Mouse (Mus musculus) forebrain, embryonic 14.5 days (tissue): ENCODE measurements around the gene Tmem236. TPM values are rescaled to one million over a fixed set of nuclear protein-coding genes. Genes with fewer than 3 reads are reported as not detected.

Source experiments
- ATAC-seq: fragments of 200-750 bp; cut with Nextera tagmentation; 2 replicates; pipeline ENCODE4 v1.8.0; 2017; ENCODE audit warnings: mild to moderate bottlenecking, moderate library complexity
- DNase-seq: peaks from one replicate; pipeline ENCODE4 v3.0.0-alpha.2; 2015; ENCODE audit warnings: low spot score
- H3K27ac ChIP-seq: fragments of 300-500 bp; sonication (generic); 2 replicates; pipeline ENCODE4 v1.5.1; 2014; ENCODE audit warnings: low read depth, mild to moderate bottlenecking, control low read depth, low read length, moderate library complexity
- H3K27me3 ChIP-seq: fragments of 300-500 bp; sonication (generic); replicated peaks from 2 replicates; pipeline ENCODE4 v1.6.1; 2014; ENCODE audit warnings: low read length, control low read depth, mixed read lengths; ENCODE audit not compliant: control insufficient read depth, insufficient read depth
- H3K36me3 ChIP-seq: fragments of 300-500 bp; sonication (generic); 2 replicates; pipeline ENCODE4 v1.6.1; 2014; ENCODE audit warnings: low read length, control low read depth; ENCODE audit not compliant: control insufficient read depth, insufficient read depth
- H3K4me1 ChIP-seq: fragments of 300-500 bp; sonication (generic); 2 replicates; pipeline ENCODE4 v1.6.1; 2014; ENCODE audit warnings: antibody characterized with exemption, low read length, control low read depth; ENCODE audit not compliant: control insufficient read depth, insufficient read depth
- H3K4me2 ChIP-seq: fragments of 300-500 bp; sonication (generic); 2 replicates; pipeline ENCODE4 v1.6.1; 2014; ENCODE audit warnings: mild to moderate bottlenecking, control low read depth, low read length
- H3K4me3 ChIP-seq: fragments of 300-500 bp; sonication (generic); 2 replicates; pipeline ENCODE4 v1.5.1; 2014; ENCODE audit warnings: low read depth, low read length, control low read depth
- H3K9ac ChIP-seq: fragments of 300-500 bp; sonication (generic); 2 replicates; pipeline ENCODE4 v1.6.1; 2014; ENCODE audit warnings: mild to moderate bottlenecking, low read length, control low read depth, moderate library complexity
- H3K9me3 ChIP-seq: fragments of 300-500 bp; sonication (generic); replicated peaks from 2 replicates; pipeline ENCODE4 v1.6.1; 2016; ENCODE audit warnings: low read length, control low read depth, mixed read lengths; ENCODE audit not compliant: control insufficient read depth
- whole genome bisulfite sequencing: fragments of 180-500 bp; shearing (Covaris S2); extraction: QIAGEN DNeasy Blood & Tissue Kit; methylation state at CpG from one replicate; pipeline ENCODE4 v1.1.7; 2014; 5-methylcytosine and 5-hydroxymethylcytosine counted together
- microRNA counts: library from miRNA; unstranded; fragments of <30 nt; microRNA quantifications from one replicate; lab custom pipeline; 2016
- microRNA-seq: library from miRNA; unstranded; fragments of <30 nt; microRNA quantifications from one replicate; pipeline ENCODE4, GENCODE M21; 2016
- polyA plus RNA-seq: library from polyadenylated mRNA; unstranded; fragments of >200 nt; fragmentation: Nextera tagmentation; extraction: Ambion mirVana; gene quantifications from 2 replicates; pipeline ENCODE4 v1.2.1, GENCODE M21; 2014

Tmem236 gene
- polyA plus RNA-seq, 1 experiment from 2014 or later = not detected

GRCm38 (mm10) chr2:14249839-14250564 is 75.7 kb downstream of the Tmem236 start:
- WGBS = 84% methylated on average over 3 of the region's 3 CpGs
- no peaks in the 10 kb centered on the region for H3K9me3 ChIP-seq

GRCm38 (mm10) chr2:14251938-14252337 is 77.6 kb downstream of the Tmem236 start:
- ATAC-seq (no peak), DNase-seq (no peak)
- Histone ChIP-seq H3K27me3 (no peaks in the 10 kb centered on the region), H3K27ac (no peak overlapping the region), H3K4me1 (no peaks in the 10 kb centered on the region), H3K9me3 (no peaks in the 10 kb centered on the region), H3K4me2 (no peak overlapping the region), H3K9ac (no peak overlapping the region), H3K4me3 (no peak overlapping the region), H3K36me3 (no peaks in the 10 kb centered on the region)
- WGBS = 82% methylated on average over 3 of the region's 3 CpGs

More at GRCm38 (mm10) chr2:14249839-14250564, 75.7 kb downstream of the Tmem236 start:
- Histone ChIP-seq H3K27me3 (no peaks in the 10 kb centered on the region), H3K4me1 (no peaks in the 10 kb centered on the region), H3K4me3 (no peak overlapping the region), H3K4me2 (no peak overlapping the region), H3K27ac (no peak overlapping the region), H3K36me3 (no peaks in the 10 kb centered on the region), H3K9ac (no peak overlapping the region)
- ATAC-seq (no peak), DNase-seq (no peak)

- ATAC-seq = no peak
- Histone ChIP-seq H3K9me3 (no peaks in the 10 kb centered on the region), H3K9ac (no peak overlapping the region), H3K36me3 (no peaks in the 10 kb centered on the region), H3K27ac (no peak overlapping the region), H3K27me3 (no peaks in the 10 kb centered on the region), H3K4me3 (no peak overlapping the region), H3K4me2 (no peak overlapping the region), H3K4me1 (no peaks in the 10 kb centered on the region)
- DNase-seq = no peak
Measured at GRCm38 (mm10) chr2:14258345-14258850, 84.1 kb downstream of the Tmem236 start.

GRCm38 (mm10) chr2:14262090-14262489 is 87.8 kb downstream of the Tmem236 start:
- no peaks in the 10 kb centered on the region for H3K36me3 ChIP-seq
- H3K4me3 ChIP-seq = no peak overlapping the region
- no peaks in the 10 kb centered on the region for H3K27me3 ChIP-seq
- H3K4me1 ChIP-seq = no peaks in the 10 kb centered on the region
- H3K27ac ChIP-seq = no peak overlapping the region
- WGBS = 92% methylated on average over 1 of the region's 1 CpGs
- H3K9ac ChIP-seq = no peak overlapping the region
- DNase-seq (no peak), ATAC-seq (no peak)
- no peaks in the 10 kb centered on the region for H3K9me3 ChIP-seq
- H3K4me2 ChIP-seq = no peak overlapping the region

GRCm38 (mm10) chr2:14269160-14269559 is 94.8 kb downstream of the Tmem236 start:
- ATAC-seq = no peak
- no peak overlapping the region for H3K4me3 ChIP-seq
- H3K9me3 ChIP-seq = no peaks in the 10 kb centered on the region
- no peaks in the 10 kb centered on the region for H3K27me3 ChIP-seq
- H3K9ac ChIP-seq = no peak overlapping the region
- H3K4me1 ChIP-seq = no peaks in the 10 kb centered on the region
- no peak for DNase-seq
- H3K36me3 ChIP-seq = no peaks in the 10 kb centered on the region
- WGBS = 76% methylated on average over 1 of the region's 1 CpGs
- H3K27ac ChIP-seq = no peak overlapping the region
- H3K4me2 ChIP-seq = no peak overlapping the region

MicroRNAs within 50 kb of the gene (microRNA counts, 519-probe panel; counts per million panel counts)
- microRNA mmu-miR-511 (lab: Ali Mortazavi, UCI) = not detected

Small RNAs within 50 kb of the gene (microRNA-seq; reads per million reads assigned to microRNA genes)
- 2.4 reads per million, percentile 14 among the genes with 10 or more reads in this experiment for gene Mir511

Other genes starting within 250 kb of the Tmem236 start
- 69.4 and 69.7 TPM in 2 replicates for gene Hacd1, start 118.4 kb upstream of the Tmem236 start, polyA plus RNA-seq
- gene Stam, start 100.4 kb upstream of the Tmem236 start, polyA plus RNA-seq = 128 and 139 TPM in 2 replicates
- gene Mrc1, start 54.9 kb downstream of the Tmem236 start, polyA plus RNA-seq = 6.0 and 7.2 TPM in 2 replicates
- gene Slc39a12, start 213.8 kb downstream of the Tmem236 start, polyA plus RNA-seq = 1.2 and 2.0 TPM in 2 replicates